Mouse (Mus musculus) C2C12 (cell line): Measurements from ENCODE around the gene Chp2.

ENCODE experiments used
- CTCF ChIP-seq: IDR thresholded peaks from one replicate; pipeline ENCODE4 v1.5.1; 2011; ENCODE audit not compliant: control insufficient read depth, insufficient read depth, insufficient read length
- MAX ChIP-seq: IDR thresholded peaks from one replicate; pipeline ENCODE4 v1.6.1; 2011; ENCODE audit warnings: mild to moderate bottlenecking, control low read depth
- MYOD1 ChIP-seq: IDR thresholded peaks from one replicate; pipeline ENCODE4 v1.6.1; 2011; ENCODE audit warnings: low read depth; ENCODE audit not compliant: control insufficient read depth, insufficient read length
- MYOG ChIP-seq: IDR thresholded peaks from one replicate; pipeline ENCODE4 v1.6.1; 2011; ENCODE audit not compliant: control insufficient read depth, insufficient read length; ENCODE audit errors: extremely low read depth
- USF1 ChIP-seq: IDR thresholded peaks from one replicate; pipeline ENCODE4 v1.6.1; 2011; ENCODE audit warnings: low read depth, mild to moderate bottlenecking, control low read depth, moderate library complexity

- no peak for TF ChIP-seq CTCF
- no peak for TF ChIP-seq USF1
- no peak for TF ChIP-seq MYOG
- TF ChIP-seq MYOD1 = no peak
- TF ChIP-seq MAX = no peak
These were observed 39.2 kb downstream of the Chp2 start for GRCm38 (mm10) chr7:122258521-122258920.
